Mouse (Mus musculus): ENCODE results near the gene Arpc5l.
A peak's percentile ranks its signal among the peaks of the same experiment; 100 is the strongest.

Gene Arpc5l

DNA sequence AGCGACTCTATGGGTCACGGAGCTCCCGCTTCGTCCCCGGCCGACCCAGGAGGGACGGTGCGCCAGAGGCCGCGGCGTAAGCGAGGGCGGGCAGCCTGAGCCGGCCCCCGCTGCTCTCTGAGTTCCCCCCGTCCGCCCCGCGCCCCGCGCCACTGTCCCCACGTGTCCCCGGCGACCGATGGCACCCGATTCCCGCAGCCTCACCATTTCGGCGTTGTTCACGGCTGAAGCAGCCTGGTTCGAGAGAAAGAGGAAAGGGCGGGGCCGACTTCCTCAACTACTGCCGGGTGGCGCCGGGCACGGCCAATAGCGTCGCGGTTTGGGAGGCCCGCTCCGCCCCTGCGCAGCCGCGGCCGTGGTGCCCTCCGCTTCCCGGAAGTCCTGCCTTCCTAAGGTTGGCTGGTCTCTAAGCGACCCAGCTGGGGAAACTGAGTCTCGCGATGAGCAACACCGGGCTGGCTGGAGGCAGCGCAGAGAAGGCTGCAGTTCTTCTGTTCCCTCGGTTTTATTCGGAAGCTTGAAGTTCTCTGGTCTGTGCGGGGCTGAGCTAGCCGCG is at the start of gene Arpc5l:
TSS of gene Arpc5l (plus strand) at position 469 of the 556 bp plus-strand sequence.
- DNase-seq: peak; percentile 93

DNA sequence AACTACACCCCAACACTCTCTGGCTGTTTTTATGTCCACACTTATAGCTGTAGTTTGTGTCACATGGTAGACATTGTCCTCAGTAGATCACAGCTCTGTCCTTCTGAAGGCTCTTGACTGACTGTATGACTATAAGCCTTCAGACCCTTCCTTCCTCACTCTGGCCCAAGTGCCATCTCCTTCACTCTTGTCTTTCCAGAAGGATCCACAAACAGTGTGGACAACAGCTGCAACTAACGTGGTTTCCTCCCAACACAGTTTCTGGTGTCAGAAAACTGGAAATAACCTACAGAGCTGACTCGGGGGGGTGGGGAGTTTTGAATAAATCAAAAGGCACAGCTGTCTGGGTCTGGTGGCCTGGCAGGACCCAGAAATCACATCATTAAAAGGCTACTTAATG is 49.1 kb upstream of the Arpc5l start:
- no peak for DNase-seq

DNA sequence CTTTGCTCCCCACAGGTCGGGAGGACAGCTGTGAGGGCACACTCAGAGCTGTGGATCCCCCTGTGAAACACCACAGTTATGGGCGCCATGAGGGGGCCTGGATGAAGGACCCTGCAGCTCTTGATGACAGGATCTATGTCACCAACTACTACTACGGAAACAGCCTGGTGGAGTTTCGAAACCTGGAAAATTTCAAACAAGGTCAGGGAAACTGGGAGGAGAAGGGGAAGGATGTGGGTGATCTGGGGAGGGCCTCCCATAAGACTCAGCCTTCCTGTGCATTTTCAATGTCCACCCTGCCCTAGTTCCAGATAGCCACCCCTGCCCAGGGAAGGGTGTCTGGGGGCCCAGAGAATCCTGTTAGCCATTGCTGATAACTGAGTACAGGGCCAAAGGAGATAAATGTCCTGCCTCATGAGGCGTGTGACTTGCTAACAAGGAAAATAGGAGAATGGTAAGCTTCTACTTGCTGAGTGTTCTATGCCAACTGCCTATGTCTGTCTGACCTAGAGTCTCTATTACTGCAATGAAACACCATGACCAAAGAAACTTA is 47.4 kb upstream of the Arpc5l start:
- DNase-seq: no peak

DNA sequence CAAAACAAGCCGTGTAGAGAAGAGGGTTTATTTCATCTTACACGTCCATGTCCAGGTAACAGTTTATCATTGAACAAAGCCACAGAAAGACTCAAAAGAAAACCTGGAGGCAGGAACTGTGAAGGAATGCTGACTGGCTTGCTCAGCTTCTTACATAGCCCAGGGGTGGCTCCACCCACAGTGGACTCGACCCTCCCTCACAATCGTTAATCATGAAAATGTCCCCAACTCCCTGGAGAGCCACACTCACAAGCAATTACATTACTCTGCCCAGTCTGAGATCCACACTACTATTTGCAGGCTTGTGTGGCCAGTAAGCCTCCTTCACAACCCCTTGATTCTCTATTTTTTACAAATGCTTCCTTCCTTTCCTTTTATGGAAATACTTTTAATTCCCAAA is 41.0 kb upstream of the Arpc5l start:
- no peak for DNase-seq

DNA sequence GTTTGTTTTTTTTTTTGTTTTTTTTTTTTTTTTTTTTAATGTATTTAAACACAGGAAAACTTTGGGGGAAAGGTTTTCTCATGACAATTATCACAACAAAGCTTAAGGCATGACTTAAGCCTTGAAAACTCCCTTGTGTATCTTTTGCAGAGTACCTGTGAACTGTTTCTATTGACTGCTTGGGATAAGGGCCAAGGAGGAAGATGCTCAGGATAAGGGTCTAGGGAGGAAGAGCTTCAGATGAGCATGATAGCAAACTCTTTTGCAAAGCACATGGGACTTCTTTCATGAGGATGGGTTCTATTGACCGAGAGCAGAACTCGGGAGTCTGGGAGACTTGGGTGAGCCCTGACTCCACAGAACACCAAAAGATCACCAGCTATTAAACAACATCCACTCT is 35.5 kb upstream of the Arpc5l start:
- no peak for DNase-seq

DNA sequence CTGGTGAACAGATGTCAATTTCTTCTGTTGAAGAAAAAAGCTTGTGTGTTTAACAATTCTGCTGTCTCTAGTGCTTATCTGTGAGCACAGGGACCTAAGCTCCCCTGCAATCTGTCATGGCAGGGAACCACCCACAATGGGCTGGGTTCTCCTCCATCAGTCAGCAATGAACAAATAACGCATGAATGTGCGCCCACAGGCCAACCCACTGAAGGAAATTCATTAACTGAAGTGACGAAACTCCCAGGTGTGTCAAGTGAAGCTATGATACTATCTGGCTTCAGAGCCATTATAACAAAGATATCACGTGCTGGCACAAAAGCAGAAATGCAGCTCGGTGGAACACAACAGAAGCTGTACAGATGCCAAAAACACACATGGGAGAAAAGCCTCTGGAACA is 35.1 kb upstream of the Arpc5l start:
- no peak for DNase-seq

DNA sequence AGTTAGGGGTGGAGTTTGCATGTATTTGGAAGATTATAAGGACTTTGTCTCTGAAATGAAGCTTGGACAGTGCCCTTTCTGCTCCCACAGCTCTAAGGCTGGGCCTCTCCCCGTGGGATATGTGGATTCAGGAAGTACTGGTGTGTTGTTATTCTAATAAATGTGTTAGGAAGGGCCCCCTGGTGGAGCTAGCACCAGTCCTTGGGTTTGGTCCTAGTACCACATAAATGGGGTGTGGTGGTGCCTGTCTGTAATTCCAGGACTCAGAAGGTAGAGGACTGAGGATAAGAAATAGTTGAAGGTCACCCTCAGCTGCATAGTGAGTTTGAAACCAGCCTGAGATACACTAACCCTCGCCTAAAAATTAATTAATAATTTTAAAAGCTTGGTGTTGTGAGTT is 31.9 kb upstream of the Arpc5l start:
- no peak for DNase-seq

DNA sequence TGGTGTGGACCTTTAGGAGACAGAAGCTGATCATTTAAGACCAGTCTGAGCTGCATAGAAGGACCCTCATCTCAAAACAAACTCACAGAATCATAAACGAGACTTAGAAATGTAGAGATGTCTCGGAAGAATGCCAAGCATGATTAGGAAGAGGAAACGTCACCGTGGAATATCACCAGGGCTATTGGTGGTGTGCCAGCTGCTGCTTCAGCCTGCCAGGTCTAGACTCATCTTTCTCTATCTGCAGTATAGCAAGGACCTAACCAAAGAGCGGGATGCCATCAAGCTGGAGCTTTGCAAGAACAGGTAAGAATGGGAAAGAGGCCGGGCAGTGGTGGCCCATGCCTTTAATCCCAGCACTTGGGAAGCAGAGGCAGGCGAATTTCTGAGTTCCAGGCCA is 31.4 kb upstream of the Arpc5l start:
- DNase-seq: no peak

DNA sequence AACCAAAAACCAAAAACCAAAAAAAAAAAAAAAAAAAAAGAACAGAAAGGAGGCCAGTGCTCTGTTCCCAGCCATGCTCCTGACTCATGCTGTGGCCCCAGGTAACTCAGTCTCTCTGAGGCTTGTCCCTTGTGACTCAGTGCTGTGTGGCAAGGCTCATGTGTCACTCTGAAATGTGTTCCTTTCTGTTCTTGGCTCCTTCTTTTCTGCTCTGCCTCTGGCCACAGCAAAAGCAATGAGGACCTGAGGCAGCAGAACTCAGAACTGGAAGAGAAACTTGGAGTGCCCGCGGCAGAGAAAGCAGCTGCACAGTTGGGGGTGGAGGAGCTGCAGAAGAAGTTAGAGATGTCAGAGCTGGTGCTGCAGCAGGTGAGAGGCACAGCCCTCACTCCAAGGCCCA is 31.0 kb upstream of the Arpc5l start:
- DNase-seq: no peak

DNA sequence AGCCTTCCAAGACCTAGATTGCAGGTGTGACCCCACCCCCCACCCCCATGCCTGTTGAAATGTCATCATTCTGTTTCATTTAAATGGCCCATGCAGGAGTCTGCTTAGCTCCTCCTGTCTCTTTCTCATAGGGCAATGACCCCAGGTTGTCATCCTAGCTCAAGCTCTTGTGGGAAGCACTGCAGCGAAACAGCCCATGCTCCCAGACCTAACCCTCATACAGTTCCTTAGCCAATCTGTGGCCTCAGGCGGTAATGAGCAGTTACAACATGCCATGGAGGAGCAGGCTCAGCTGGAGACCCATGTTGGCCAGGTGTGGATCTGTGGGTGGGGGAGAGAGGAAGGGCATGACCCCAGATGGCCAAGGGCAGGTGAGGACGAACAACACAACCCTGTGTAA is 30.0 kb upstream of the Arpc5l start:
- DNase-seq: no peak

DNA sequence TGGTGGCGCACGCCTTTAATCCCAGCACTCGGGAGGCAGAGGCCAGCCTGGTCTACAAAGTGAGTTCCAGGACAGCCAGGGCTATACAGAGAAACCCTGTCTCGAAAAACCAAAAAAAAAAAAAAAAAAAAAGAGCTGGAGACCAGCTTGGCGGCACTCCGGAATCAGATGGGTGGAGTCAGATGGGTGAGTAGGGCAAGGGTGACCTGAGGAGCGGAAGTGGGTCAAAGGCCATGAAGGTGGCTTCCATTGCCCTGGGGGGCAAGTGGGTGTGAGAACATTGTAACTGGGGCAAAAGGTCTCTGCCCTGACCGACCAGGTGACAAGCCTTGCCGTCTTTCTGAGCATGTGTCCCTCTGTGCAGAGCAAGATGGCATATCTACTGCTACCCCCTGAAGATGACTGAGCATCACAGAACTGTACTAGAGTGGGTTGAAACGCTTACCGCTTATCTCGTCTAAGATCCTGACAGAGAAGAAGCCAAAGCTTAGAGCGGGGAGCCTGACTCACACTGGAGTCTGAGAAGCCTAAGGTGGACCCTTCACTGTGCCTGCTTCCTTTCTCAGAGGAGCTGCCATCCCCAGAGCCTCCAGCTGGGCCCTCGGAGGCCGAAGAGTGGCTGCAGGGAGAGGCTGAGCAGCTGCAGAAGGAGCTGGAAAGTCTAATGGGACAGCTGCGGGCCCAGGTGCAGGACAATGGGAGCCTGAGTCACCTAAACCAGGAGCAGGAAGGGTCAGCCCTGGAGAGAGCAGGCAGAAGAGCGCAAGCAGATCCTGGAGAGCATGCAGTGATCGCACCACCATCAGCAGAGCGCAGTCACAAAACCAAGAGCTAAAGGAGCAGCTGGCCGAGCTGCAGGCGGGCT is 29.0 kb upstream of the Arpc5l start:
- DNase-seq: no peak

DNA sequence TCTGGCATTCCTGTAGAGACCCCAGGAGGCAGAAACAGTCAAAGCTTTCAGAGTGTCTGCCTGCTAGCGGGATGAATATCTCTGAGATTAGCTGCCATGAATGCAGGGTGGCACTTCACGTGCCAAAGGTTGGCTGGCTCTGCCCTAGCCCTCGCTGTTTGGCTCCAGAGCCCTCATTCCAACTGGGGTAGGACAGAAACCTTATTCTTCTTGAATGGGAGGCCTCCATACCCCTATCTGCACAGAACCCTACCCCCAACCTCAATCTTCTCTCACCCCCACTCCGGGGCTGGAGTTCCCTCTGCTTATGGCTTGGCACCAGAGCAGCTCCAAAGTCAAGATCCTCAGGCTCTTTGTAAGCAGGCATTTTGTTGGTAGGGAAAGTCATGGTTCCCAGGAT is 27.3 kb upstream of the Arpc5l start:
- DNase-seq: no peak

DNA sequence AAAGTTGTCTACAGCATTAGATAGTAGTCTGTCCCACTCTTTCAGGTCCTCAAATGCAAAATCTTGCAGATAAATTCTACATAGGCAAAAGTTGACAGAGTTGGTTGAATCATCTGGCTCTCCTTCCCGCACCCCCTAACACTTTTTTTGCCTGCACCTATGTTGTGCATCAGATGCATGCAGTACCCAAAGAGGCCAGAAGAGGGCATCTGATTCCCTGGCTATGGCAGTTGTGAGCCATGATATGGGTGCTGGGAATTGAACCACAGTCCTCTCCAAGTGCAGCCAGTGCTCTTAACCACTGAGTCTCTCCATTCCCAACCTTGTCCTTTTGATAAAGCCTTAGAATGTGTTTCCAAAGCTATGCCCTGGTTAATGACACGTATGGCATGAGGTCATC is 21.7 kb upstream of the Arpc5l start:
- no peak for DNase-seq

DNA sequence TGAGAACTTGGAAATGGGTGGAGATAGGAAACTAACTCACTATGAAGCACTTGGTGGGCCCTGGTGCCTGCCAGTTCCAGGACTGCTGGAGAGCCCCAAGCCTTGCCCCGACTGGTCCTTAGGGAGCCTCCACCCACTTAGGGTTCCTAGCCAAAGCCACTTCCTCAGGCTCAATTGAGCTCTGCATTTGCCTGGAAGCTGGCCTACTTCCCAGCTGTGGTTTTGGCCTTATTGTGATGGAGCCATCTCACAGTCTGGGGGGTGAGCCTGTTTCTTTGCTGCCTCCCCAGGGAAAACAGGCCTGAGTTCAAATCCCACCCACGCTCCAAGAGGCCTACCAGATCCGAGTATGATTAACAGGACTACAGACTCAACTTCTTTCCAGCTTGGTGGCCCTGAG is 18.6 kb upstream of the Arpc5l start:
- DNase-seq: no peak

DNA sequence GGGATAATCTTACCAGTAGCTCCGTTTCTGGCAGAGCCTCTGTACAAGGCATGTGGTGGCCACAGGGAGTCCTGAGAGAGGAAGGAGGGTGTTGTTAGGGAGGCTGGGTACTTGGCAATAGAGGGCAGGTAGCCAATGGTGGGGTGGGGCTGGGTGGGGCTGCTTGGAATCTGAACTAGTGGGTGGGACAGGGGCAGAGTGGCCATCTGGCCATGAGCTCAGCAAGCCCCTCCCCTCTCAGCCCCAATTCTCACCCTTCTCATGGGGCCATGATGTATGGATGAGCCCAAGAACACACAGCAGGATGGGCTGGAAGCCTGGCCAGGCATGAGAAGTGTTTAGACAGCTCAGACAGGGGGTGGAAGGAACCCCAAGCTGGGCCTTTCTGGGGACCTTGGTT is 17.8 kb upstream of the Arpc5l start:
- no peak for DNase-seq

DNA sequence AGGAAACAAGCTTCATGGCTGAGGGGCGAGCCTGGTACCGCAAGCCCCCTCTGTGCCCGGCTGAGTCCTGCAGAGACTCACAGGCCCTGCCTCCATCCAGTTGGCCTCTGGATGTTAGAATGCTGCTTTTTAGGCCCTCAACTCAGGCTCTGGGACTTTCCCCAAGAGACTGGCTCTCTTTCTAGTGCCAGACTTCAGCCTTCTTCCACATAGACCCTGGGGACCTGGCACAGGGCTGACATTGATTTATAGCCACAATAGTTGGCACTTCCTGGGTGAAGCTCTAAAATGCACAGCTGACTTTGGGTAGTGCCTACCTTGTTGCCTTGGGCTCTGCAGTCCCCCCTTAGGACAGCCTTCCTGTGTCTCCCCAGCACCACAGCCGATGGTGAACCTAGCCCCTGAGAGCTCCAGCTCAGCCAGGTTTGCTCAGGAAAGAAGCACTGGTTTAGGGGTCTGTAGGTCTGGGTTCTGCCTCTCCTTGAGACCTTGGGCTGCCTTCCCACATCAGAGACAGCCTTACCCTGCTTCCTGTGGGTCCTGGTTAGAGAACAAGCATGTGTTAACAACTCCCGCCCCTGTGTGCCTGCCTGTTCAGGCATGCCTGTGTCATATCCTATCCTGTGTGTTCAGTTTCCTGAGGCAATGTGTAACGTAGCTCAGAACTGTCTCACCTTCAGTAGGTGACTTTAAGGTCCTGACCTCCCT is 17.2 kb upstream of the Arpc5l start:
- no peak for DNase-seq

DNA sequence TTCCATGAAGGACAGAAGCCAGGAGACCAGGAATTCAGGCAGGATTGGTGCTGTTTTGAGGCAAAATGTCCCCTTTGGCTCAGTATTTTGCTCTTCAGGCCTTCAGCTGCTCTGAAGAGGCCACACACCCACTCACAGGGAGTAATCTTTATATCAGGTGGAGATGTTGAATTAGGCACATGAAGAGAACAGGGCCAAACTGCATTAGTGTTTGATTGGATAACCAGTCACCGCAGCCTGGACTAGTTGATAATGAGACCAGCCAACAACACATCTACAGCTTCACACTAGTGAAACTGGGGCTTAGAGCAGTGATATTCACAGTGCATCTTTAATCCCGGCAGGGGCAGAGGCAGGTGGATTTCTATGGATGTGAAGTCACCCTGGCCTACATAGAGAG is 16.2 kb upstream of the Arpc5l start:
- DNase-seq: no peak

DNA sequence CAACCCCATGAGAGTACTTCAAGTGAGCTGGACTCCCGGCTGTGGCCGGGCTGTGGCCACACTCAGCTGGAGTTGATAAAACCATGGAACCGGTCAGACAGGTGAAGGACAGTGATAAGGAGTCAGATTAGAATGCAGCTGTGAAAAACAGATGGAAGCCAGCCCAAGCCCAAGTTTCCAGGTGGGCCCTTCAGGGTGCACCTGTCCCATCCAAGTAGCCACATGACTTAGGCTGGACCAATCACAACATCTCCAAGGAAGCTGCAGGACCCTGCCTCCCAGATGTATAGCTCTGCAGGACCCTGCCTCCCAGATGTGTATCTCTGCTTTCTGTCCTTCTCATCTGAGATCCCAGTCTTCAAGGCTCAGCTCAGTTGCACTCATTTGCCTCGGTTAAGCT is 13.1 kb upstream of the Arpc5l start:
- DNase-seq: no peak

DNA sequence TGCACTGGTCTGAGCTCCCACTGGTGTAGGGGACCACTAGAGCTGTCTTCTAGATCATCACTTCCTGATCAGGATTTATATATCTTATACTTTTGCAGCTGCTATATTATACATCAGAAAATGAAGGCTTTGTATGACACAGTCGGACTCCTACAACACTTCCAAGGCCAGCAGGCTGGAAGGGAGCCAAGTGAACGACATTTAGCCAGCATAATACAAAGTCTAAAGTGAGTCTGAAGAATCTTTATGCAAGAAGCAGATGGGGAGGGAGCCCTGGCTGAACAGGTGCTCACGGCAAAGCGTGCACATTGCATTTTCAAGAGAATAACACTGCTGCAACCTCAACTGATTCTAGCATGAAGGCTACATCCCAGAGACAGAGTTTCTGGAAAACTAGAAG is 12.7 kb upstream of the Arpc5l start:
- no peak for DNase-seq

DNA sequence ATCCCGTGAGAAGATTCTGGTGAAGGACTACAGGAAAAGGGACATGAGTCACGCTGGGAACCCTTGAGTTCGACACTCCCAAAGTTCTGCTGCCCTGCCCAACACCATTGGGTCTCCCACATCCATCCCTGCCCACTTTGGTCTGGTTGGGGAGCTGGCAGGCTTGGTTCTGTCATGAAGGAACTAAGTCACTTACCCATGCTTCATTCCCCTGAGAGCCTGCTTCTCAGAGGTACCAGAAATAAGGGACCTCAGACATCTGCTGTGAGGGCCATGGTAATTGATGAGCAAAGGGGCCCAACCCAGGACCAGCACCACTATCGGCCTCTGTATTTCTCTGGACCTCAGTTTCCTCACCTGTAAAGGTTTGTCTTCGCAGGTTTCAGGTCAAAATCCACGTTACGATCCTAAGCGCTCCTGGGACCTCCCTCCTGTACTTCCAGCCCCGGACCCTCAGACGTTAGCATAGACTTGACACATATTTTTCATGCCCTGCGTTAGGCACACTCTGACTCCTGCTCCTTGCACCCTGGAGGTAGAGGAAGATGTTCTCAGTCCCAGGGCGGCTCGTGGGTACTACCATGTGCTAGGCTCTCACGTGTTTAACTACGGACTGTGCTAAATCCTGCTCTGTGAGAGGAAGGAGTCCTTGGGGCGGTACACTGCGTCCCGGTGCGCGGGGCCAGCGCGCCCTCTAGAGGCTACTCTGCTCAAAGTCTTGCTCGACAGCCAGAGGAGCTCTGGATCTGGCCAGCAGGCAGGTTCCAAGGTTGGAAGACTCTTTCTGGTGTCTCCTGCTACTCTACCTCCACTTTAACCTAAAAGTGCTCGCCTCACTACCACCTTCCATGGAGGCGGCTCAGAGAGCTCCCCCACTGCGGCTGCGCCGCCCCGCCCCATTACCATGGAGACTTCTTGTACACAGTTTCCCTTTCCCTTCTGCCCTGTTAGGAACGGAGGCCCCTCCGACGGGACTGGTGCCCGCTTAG is 7.5 kb upstream of the Arpc5l start, which contains the start of gene Wdr38:
TSS of gene Wdr38 (plus strand) at position 91 of the 989 bp plus-strand sequence.
- peak; percentile 89 for DNase-seq

DNA sequence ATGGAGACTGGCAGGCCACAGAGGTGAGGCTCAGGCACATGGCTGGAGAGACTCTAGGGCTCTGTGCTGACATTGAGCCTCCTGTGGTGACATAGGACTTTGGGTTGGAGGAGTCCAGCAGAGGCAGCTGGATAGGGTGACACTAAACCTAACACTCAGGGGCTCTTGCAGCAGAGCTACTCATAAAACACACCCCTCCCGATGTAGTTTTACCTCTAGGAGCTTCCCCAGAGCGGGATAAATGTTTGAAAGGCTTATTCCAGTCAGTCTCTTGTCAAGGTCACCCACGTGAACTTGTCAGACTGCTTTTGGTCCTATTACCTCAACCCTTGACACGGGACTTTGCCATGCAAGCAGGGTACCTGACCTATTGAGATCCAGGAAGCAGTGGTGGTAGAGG is 5.8 kb upstream of the Arpc5l start:
- no peak for DNase-seq

DNA sequence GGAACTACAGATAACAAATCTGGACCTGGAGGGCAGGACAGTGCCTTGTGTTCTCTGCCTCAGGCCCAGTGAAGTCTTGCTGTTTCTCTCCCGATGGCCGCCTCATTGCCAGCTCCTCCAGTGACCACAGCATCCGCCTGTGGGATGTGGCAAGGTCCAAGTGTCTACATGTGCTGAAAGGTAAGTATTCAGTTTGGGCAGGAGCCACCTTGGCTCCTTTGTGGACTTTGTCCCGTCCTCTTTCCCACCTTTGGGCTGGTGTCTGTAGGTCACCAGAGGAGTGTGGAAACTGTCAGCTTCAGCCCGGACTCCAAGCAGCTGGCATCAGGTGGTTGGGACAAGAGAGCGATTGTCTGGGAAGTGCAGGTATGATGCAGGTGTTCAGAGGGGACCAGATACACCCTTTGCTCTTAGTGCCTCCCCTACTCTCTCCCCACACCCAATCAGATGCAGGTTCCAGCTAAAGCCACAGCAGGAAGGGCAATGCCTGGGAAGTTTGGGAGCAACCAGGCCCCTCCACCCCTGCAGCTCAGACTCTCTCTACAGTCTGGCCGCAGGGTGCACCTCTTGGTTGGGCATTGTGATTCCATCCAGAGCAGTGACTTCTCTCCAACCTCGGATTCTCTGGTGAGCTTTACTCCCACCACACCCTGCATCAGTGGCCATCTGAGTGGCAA is 5.1 kb upstream of the Arpc5l start:
- DNase-seq: no peak
